Mouse (Mus musculus) heart, postnatal 36 days (tissue): ENCODE measurements around the gene Lgals2. TPM values are rescaled to one million over a fixed set of nuclear protein-coding genes. Genes with fewer than 3 reads are reported as not detected.

Experiments used
- microRNA-seq, 2 experiments: library from miRNA; unstranded; fragments of <30 nt; microRNA quantifications; one replicate each; pipeline ENCODE4 v1.2.0; 2021; ENCODE audit warnings: borderline number of aligned reads in 2 of 2
- total RNA-seq, 2 experiments: library from RNA; stranded (reverse); gene quantifications; 2 replicates each; pipeline ENCODE4 v1.2.3; 2021

Lgals2 gene
- total RNA-seq, 2 experiments from 2014 or later = 0.56 TPM; not detected in 1

Small RNAs within 50 kb of the gene (microRNA-seq; reads per million reads assigned to microRNA genes)
- 0.67 to 1.4 reads per million in 2 experiments for gene Mir6955

Other genes starting within 250 kb of the Lgals2 start
- 1 to 10 TPM in 1 of 2 experiments, under 1 TPM in 1; 0.75 to 1.5 TPM for gene Elfn2, start 136.8 kb downstream of the Lgals2 start, total RNA-seq
- gene Mfng, start 82.1 kb downstream of the Lgals2 start, total RNA-seq = 10 to 100 TPM; 11.2 to 11.8 TPM
- 10 to 100 TPM; 15.4 to 19.0 TPM for gene Card10, start 52.5 kb downstream of the Lgals2 start, total RNA-seq
- gene Cdc42ep1, start 12.9 kb downstream of the Lgals2 start, total RNA-seq = 10 to 100 TPM; 37.6 to 47.6 TPM
- 10 to 100 TPM; 40.3 to 43.2 TPM for gene Gga1, start 21.7 kb upstream of the Lgals2 start, total RNA-seq
- not detected for gene Gm49510, start 44.1 kb upstream of the Lgals2 start, total RNA-seq
- gene Sh3bp1, start 44.2 kb upstream of the Lgals2 start, total RNA-seq = 1 to 10 TPM; 5.8 to 6.5 TPM
- gene Pdxp, start 58.4 kb upstream of the Lgals2 start, total RNA-seq = under 1 TPM; 0.60 to 0.78 TPM
- 100 to 1,000 TPM; 180 to 208 TPM for gene Lgals1, start 71.2 kb upstream of the Lgals2 start, total RNA-seq
- gene Nol12, start 79.4 kb upstream of the Lgals2 start, total RNA-seq = 10 to 100 TPM; 14.2 to 16.2 TPM
- gene Triobp, start 92.2 kb upstream of the Lgals2 start, total RNA-seq = 10 to 100 TPM; 36.7 to 40.3 TPM
- gene H1f0, start 172.9 kb upstream of the Lgals2 start, total RNA-seq = 100 to 1,000 TPM in 1 of 2 experiments, 10 to 100 TPM in 1; 79.2 to 117 TPM
- not detected for gene Galr3, start 186.4 kb upstream of the Lgals2 start, total RNA-seq
- 1 to 10 TPM; 7.7 to 8.1 TPM for gene Ankrd54, start 207.4 kb upstream of the Lgals2 start, total RNA-seq
- gene Eif3l, start 219.7 kb upstream of the Lgals2 start, total RNA-seq = 10 to 100 TPM; 71.6 to 72.7 TPM